Mouse (Mus musculus) forebrain, embryonic 10.5 days (tissue): ENCODE measurements around the gene Tle4. TPM values are rescaled to one million over a fixed set of nuclear protein-coding genes. Genes with fewer than 3 reads are reported as not detected.

Source experiments
- DNase-seq: peaks from one replicate; pipeline ENCODE4 v3.0.0-alpha.2; 2017; ENCODE audit warnings: low spot score; ENCODE audit errors: extremely low spot score
- H3K27ac ChIP-seq: fragments of 300-500 bp; sonication (generic); 2 replicates; pipeline ENCODE4 v1.5.1; 2016; ENCODE audit warnings: mild to moderate bottlenecking
- H3K27me3 ChIP-seq: fragments of 300-500 bp; sonication (generic); 2 replicates; pipeline ENCODE4 v1.6.1; 2016; ENCODE audit warnings: mild to moderate bottlenecking; ENCODE audit not compliant: poor library complexity, severe bottlenecking
- H3K36me3 ChIP-seq: fragments of 300-500 bp; sonication (generic); replicated peaks from 2 replicates; pipeline ENCODE4 v1.6.1; 2016; ENCODE audit warnings: mild to moderate bottlenecking, moderate library complexity
- H3K4me1 ChIP-seq: fragments of 300-500 bp; sonication (generic); 2 replicates; pipeline ENCODE4 v1.6.1; 2016
- H3K4me3 ChIP-seq: fragments of 300-500 bp; sonication (generic); 2 replicates; pipeline ENCODE4 v1.5.1; 2016; ENCODE audit warnings: mild to moderate bottlenecking, moderate library complexity
- H3K9me3 ChIP-seq: fragments of 300-500 bp; sonication (generic); 2 replicates; pipeline ENCODE4 v1.6.1; 2016; ENCODE audit warnings: mild to moderate bottlenecking, moderate library complexity
- WGBS: fragments of 180-500 bp; shearing (Covaris S2); methylation state at CpG from one replicate; pipeline ENCODE4 v1.1.7; 2016; 5-methylcytosine and 5-hydroxymethylcytosine counted together
- polyA plus RNA-seq: library from polyadenylated mRNA; unstranded; fragments of >200 nt; fragmentation: Nextera tagmentation; extraction: Ambion mirVana; gene quantifications from 2 replicates; pipeline ENCODE4 v1.2.1, GENCODE M21; 2016

Tle4 gene
- polyA plus RNA-seq, 1 experiment from 2014 or later: 24.5 TPM

GRCm38 (mm10) chr19:14600354-14600753 is 2.5 kb upstream of the Tle4 start:
- Histone ChIP-seq H3K27me3 (peaks cover 48% of the 10 kb centered on the region), H3K9me3 (no peaks in the 10 kb centered on the region), H3K36me3 (no peaks in the 10 kb centered on the region), H3K4me1 (peaks cover 36% of the 10 kb centered on the region), H3K27ac (no peak overlapping the region), H3K4me3 (no peak overlapping the region)
- DNase-seq: no peak
- WGBS: 80% methylated on average over 3 of the region's 3 CpGs

- peaks cover 43% of the 10 kb centered on the region for H3K27me3 ChIP-seq
- H3K4me1 ChIP-seq: peaks cover 41% of the 10 kb centered on the region
- DNase-seq: no peak
- 0 out of 2 replicates have a peak overlapping the region, but pooled peaks have one; percentile 6 for H3K4me3 ChIP-seq
- H3K9me3 ChIP-seq: no peaks in the 10 kb centered on the region
- no peak overlapping the region for H3K27ac ChIP-seq
- 51% methylated on average over 8 of the region's 8 CpGs for WGBS
- H3K36me3 ChIP-seq: no peaks in the 10 kb centered on the region; the same call in 1 of the 2 replicates
Observed at GRCm38 (mm10) chr19:14599851-14600251, 2.0 kb upstream of the Tle4 start.

GRCm38 (mm10) chr19:14598690-14599288 is 938 bp upstream of the Tle4 start:
- DNase-seq: no peak
- whole genome bisulfite sequencing: under 1% methylated on average over 46 of the region's 46 CpGs

GRCm38 (mm10) chr19:14596941-14597916 is 622 bp downstream of the Tle4 start:
- Histone ChIP-seq H3K27ac (peak overlapping the region; percentile 99), H3K27me3 (peaks cover 19% of the 10 kb centered on the region), H3K36me3 (peaks cover 14% of the 10 kb centered on the region), H3K9me3 (no peaks in the 10 kb centered on the region), H3K4me3 (peak overlapping the region; percentile 89), H3K4me1 (peaks cover 63% of the 10 kb centered on the region)
- DNase-seq: peak; percentile 60
- WGBS: under 1% methylated on average over 120 of the region's 120 CpGs

More at GRCm38 (mm10) chr19:14598690-14599288, 938 bp upstream of the Tle4 start:
- Histone ChIP-seq H3K36me3 (peaks cover 2% of the 10 kb centered on the region), H3K4me1 (peaks cover 48% of the 10 kb centered on the region), H3K9me3 (no peaks in the 10 kb centered on the region), H3K27me3 (peaks cover 33% of the 10 kb centered on the region), H3K27ac (peak overlapping the region; percentile 99), H3K4me3 (peak overlapping the region; percentile 89)

GRCm38 (mm10) chr19:14596358-14596940 is 1.4 kb downstream of the Tle4 start:
- Histone ChIP-seq H3K27me3 (peaks cover 19% of the 10 kb centered on the region), H3K9me3 (no peaks in the 10 kb centered on the region), H3K4me1 (peaks cover 71% of the 10 kb centered on the region), H3K27ac (peak overlapping the region; percentile 99), H3K4me3 (peak overlapping the region; percentile 89), H3K36me3 (peaks cover 20% of the 10 kb centered on the region)
- DNase-seq: no peak
- 0% methylated on average over 12 of the region's 12 CpGs for WGBS

- Histone ChIP-seq H3K36me3 (peaks cover 27% of the 10 kb centered on the region), H3K27me3 (peaks cover 10% of the 10 kb centered on the region), H3K9me3 (no peaks in the 10 kb centered on the region), H3K4me1 (peaks cover 71% of the 10 kb centered on the region), H3K27ac (peak overlapping the region; percentile 68), H3K4me3 (peak overlapping the region; percentile 89)
- DNase-seq: no peak
- WGBS: 19% methylated on average over 11 of the region's 11 CpGs
Observed at GRCm38 (mm10) chr19:14595390-14595997, 2.4 kb downstream of the Tle4 start.

GRCm38 (mm10) chr19:14594537-14594936 is 3.3 kb downstream of the Tle4 start:
- H3K36me3 ChIP-seq: peaks cover 34% of the 10 kb centered on the region
- peaks cover 71% of the 10 kb centered on the region for H3K4me1 ChIP-seq
- 71% methylated on average over 3 of the region's 3 CpGs for whole genome bisulfite sequencing

GRCm38 (mm10) chr19:14591809-14592535 is 5.9 kb downstream of the Tle4 start:
- peak overlapping the region; percentile 20; the same call in 1 of the 2 replicates for H3K4me3 ChIP-seq
- 61% methylated on average over 10 of the region's 10 CpGs for WGBS
- H3K27ac ChIP-seq: no peak overlapping the region
- peaks cover 5% of the 10 kb centered on the region; the same call in 1 of the 2 replicates for H3K27me3 ChIP-seq
- no peak for DNase-seq
- no peaks in the 10 kb centered on the region for H3K9me3 ChIP-seq
- H3K4me1 ChIP-seq: peaks cover 86% of the 10 kb centered on the region
- H3K36me3 ChIP-seq: peaks cover 53% of the 10 kb centered on the region

More at GRCm38 (mm10) chr19:14594537-14594936, 3.3 kb downstream of the Tle4 start:
- H3K9me3 ChIP-seq: no peaks in the 10 kb centered on the region
- no peak overlapping the region for H3K27ac ChIP-seq
- H3K27me3 ChIP-seq: 0 out of 2 replicates have a peak, but pooled peaks cover under 1% of the 10 kb centered on the region
- no peak for DNase-seq
- peak overlapping the region; percentile 89 for H3K4me3 ChIP-seq

GRCm38 (mm10) chr19:14590154-14590553 is 7.7 kb downstream of the Tle4 start:
- Histone ChIP-seq H3K9me3 (no peaks in the 10 kb centered on the region), H3K27me3 (peaks cover 5% of the 10 kb centered on the region; the same call in 1 of the 2 replicates), H3K27ac (no peak overlapping the region), H3K36me3 (peaks cover 68% of the 10 kb centered on the region), H3K4me1 (peaks cover 94% of the 10 kb centered on the region), H3K4me3 (no peak overlapping the region)
- 34% methylated on average over 7 of the region's 7 CpGs for WGBS
- no peak for DNase-seq

GRCm38 (mm10) chr19:14588221-14589123 is 9.4 kb downstream of the Tle4 start:
- WGBS: 69% methylated on average over 3 of the region's 3 CpGs
- H3K27me3 ChIP-seq: peaks cover 5% of the 10 kb centered on the region; the same call in 1 of the 2 replicates
- no peak overlapping the region for H3K4me3 ChIP-seq
- no peaks in the 10 kb centered on the region for H3K9me3 ChIP-seq
- peaks cover 79% of the 10 kb centered on the region for H3K36me3 ChIP-seq
- H3K4me1 ChIP-seq: peaks cover 78% of the 10 kb centered on the region
- no peak overlapping the region for H3K27ac ChIP-seq
- DNase-seq: no peak

GRCm38 (mm10) chr19:14586171-14586570 is 11.7 kb downstream of the Tle4 start:
- DNase-seq: no peak
- peaks cover 56% of the 10 kb centered on the region for H3K4me1 ChIP-seq
- peaks cover 5% of the 10 kb centered on the region; the same call in 1 of the 2 replicates for H3K27me3 ChIP-seq
- H3K36me3 ChIP-seq: peaks cover 82% of the 10 kb centered on the region
- WGBS: 79% methylated on average over 3 of the region's 3 CpGs
- H3K27ac ChIP-seq: no peak overlapping the region
- no peak overlapping the region for H3K4me3 ChIP-seq
- H3K9me3 ChIP-seq: no peaks in the 10 kb centered on the region
